Mouse (Mus musculus) adrenal gland, postnatal 4 days (tissue): ENCODE results near the gene Odf3b. TPM values are rescaled to one million over a fixed set of nuclear protein-coding genes. Genes with fewer than 3 reads are reported as not detected.

ENCODE experiments used
- DNase-seq, 2 experiments: peaks; one replicate each; pipeline ENCODE4 v3.0.0; 2021 to 2022; ENCODE audit warnings: low spot score in 2 of 2, mixed read lengths in 2 of 2
- total RNA-seq, 2 experiments: library from RNA; stranded (reverse); gene quantifications; 2 replicates each; pipeline ENCODE4 v1.2.3; 2021

The Odf3b gene
- total RNA-seq, 2 experiments from 2014 or later = 0.34 to 1.5 TPM

DNA sequence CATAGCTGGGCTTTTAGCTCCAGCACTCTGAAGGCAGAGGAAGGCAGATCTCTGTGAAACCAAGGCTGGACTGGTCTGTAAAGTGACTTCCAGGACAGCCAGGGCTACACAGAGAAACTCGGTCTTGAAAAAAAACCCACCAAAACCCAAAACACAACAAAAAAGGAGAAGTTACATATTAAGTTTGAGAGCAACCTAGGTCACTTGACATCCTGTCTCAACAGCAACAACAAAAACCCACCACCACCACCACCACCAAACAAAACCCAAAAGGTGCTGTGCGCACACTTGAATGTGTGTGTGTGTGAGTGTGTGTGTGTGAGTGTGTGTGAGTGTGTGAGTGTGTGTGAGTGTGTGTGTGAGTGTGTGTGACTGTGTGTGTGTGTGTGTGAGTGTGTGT lies 39.4 kb downstream of the Odf3b start:
- no peak for DNase-seq

DNA sequence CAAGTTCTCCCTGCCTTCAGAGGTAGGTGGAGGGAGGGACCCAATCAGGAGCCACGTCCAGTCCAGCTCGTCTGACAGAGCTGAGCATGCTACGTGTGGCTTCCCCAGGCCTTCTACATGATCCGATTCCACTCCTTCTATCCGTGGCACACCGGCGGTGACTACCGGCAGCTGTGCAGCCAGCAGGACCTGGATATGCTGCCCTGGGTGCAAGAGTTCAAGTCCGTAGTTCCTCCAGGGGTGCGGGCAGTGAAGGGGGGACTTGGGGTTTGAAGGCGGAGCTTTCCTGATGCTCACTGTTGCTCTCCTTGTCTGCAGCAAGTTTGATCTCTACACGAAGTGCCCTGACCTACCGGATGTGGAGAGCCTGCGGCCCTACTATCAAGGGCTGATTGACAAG lies 42.7 kb downstream of the Odf3b start:
- DNase-seq = no peak

DNA sequence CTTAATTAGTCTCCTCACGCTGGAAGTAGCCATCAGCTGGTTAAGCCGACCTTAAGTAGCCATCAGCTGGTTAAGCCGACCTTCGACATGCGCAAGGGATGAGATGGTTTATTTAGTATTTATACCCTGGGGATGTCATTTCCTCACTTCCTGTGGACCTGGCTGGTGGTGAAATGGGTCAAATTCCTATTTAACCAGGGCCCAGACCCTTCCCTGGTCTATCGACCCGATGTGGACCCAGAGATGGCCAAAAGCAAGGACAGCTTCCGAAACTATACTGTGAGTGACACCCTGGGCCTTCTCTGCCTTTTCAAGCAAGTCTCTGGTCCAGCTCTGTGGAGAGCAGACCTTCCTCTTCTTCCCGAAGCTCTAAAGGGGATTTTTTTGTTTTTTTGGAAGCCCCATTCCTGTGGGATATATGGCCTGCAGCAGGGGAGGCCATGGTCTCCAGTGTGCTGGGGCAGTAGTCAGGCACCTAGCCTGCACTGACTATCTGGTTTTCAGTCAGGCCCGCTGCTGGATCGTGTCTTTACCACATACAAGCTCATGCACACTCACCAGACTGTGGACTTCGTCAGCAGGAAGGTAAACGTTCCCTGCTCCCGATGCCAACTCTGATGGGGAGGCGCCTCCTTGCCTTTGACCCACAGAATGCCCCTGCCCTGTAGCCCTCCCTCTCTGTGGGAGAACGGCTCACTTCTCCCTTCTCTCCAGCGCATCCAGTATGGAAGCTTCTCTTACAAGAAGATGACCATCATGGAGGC lies 44.1 kb downstream of the Odf3b start:
- no peak for DNase-seq

DNA sequence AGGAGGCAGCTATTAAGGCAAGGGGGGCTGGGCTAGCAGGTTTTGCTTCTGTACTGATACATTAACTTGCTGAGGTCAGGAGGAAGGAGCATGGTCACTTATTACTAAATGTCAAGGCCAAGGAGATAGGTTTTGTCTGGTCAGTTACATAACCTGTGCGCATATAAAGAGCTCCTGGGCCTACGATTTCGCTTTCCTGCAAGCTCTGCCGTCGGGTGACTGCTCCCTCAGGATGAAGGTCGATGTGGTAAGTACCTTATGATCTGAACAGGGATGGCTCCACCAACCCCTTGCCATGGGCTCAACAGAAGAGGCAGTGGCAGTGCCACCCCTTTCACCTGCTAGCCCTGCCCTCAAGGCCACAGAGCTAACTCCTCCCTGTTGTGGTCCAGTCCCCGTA lies 44.8 kb downstream of the Odf3b start, which contains the start of gene Miox:
TSS of gene Miox (plus strand) at position 128 of the 400 bp plus-strand sequence.
- DNase-seq = no peak

Other genes starting within 250 kb of the Odf3b start
- gene Mapk12, start 238.6 kb downstream of the Odf3b start, total RNA-seq = 10 to 100 TPM; 13.9 to 16.2 TPM
- 1 to 10 TPM; 6.9 to 8.6 TPM for gene Mapk11, start 229.7 kb downstream of the Odf3b start, total RNA-seq
- gene Plxnb2, start 198.5 kb downstream of the Odf3b start, total RNA-seq = 100 to 1,000 TPM; 167 to 207 TPM
- 10 to 100 TPM; 11.5 to 13.0 TPM for gene Dennd6b, start 182.8 kb downstream of the Odf3b start, total RNA-seq
- 10 to 100 TPM; 53.8 to 57.6 TPM for gene Ppp6r2, start 167.7 kb downstream of the Odf3b start, total RNA-seq
- 100 to 1,000 TPM; 108 to 111 TPM for gene Sbf1, start 64.0 kb downstream of the Odf3b start, total RNA-seq
- under 1 TPM in 1 of 2 experiments, not detected in 1; 0.53 TPM for gene Adm2, start 56.6 kb downstream of the Odf3b start, total RNA-seq
- gene Miox, start 44.9 kb downstream of the Odf3b start, total RNA-seq = 10 to 100 TPM in 1 of 2 experiments, 1 to 10 TPM in 1; 6.0 to 90.1 TPM
- gene Lmf2, start 23.6 kb downstream of the Odf3b start, total RNA-seq = 10 to 100 TPM; 59.3 to 59.5 TPM
- 100 to 1,000 TPM; 126 to 133 TPM for gene Ncaph2, start 23.6 kb downstream of the Odf3b start, total RNA-seq
- gene Sco2, start 5.4 kb downstream of the Odf3b start, total RNA-seq = 10 to 100 TPM; 20.2 to 22.5 TPM
- 1 to 10 TPM in 1 of 2 experiments, under 1 TPM in 1; 0.87 to 1.9 TPM for gene Tymp, start 2.2 kb downstream of the Odf3b start, total RNA-seq
- gene Klhdc7b, start 5.6 kb upstream of the Odf3b start, total RNA-seq = not detected
- not detected for gene Syce3, start 31.2 kb upstream of the Odf3b start, total RNA-seq
- gene Cpt1b, start 46.6 kb upstream of the Odf3b start, total RNA-seq = 100 to 1,000 TPM in 1 of 2 experiments, 10 to 100 TPM in 1; 95.7 to 128 TPM
- 1 to 10 TPM; 2.5 to 3.0 TPM for gene C730034F03Rik, start 50.3 kb upstream of the Odf3b start, total RNA-seq
- 1 to 10 TPM in 1 of 2 experiments, under 1 TPM in 1; 0.84 to 1.9 TPM for gene Gm44502, start 50.4 kb upstream of the Odf3b start, total RNA-seq
- 10 to 100 TPM; 87.1 to 87.7 TPM for gene Chkb, start 50.6 kb upstream of the Odf3b start, total RNA-seq
- 10 to 100 TPM; 20.4 to 22.1 TPM for gene Mapk8ip2, start 74.6 kb upstream of the Odf3b start, total RNA-seq
- 10 to 100 TPM; 24.4 to 25.0 TPM for gene Arsa, start 98.1 kb upstream of the Odf3b start, total RNA-seq
- 10 to 100 TPM; 58.7 to 66.0 TPM for gene Shank3, start 120.3 kb upstream of the Odf3b start, total RNA-seq
- 1 to 10 TPM; 1.9 to 2.8 TPM for gene Acr, start 189.0 kb upstream of the Odf3b start, total RNA-seq
- 10 to 100 TPM; 17.3 to 18.3 TPM for gene Rabl2, start 212.6 kb upstream of the Odf3b start, total RNA-seq